ENCODE assay signal across 21 mouse cellular contexts in the genomic region with DNA sequence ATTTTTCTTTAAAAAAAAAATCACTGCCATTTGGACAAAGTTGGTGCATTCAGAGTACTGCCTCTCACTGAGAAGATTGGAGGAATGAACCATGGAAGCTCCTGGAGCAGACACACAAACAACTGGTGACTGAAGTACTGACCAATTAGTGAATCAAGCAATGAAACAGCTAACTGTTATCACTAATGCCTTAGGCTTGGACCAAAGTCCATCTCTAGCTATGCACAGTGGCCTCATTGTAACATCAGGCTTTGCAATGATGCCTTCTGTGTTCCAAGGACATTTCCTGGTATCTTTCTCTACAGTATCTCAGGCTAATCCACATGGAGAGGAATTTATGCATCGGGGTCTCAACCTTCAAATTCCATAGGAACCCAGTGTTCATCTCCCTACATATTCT.
DNase-seq lines count a peak whose midpoint lies in the region; ATAC-seq and TF ChIP-seq lines count a peak whose summit lies in the region.
"Had no signal": no experiment of that assay in that cellular context is flagged by ENCODE, and none has a peak within 500 bp of the region (broad histone marks: within the 10 kb centered on the region; RNA-seq: fewer than 3 reads in every experiment).

No protein-coding gene starts in this region.

- peak; percentile 64; the same call in 1 of the 2 replicates for ATAC-seq in intestine, embryonic 14.5 days (replicated peaks; ENCODE audit: low FRiP score, low TSS enrichment, low read depth)
- peak; percentile 93 for ATAC-seq in intestine, embryonic 15.5 days
- peak; percentile 98 for ATAC-seq in intestine, embryonic 16.5 days
- ATAC-seq in intestine, postnatal 0 days = peak; percentile 96
- no peak for ATAC-seq in granulocyte monocyte progenitor cell, adult 5-6 weeks (replicated peaks; ENCODE audit: poor library complexity, severe bottlenecking)
- ATAC-seq: activated CD4-positive, CD25-positive, alpha-beta regulatory T cell, adult 4 months; CD4-positive, CD25-positive, alpha-beta regulatory T cell, adult 4 months; Patski had no signal

- H3K4me2 ChIP-seq in intestine, embryonic 14.5 days (ENCODE audit: low read length) = no peak overlapping the region
- H3K4me2 ChIP-seq in intestine, embryonic 15.5 days (replicated peaks) = no peak overlapping the region
- no peak overlapping the region for H3K4me2 ChIP-seq in intestine, embryonic 16.5 days (ENCODE audit: low read depth, low read length)
- no peak overlapping the region for H3K4me2 ChIP-seq in intestine, postnatal 0 days (replicated peaks; ENCODE audit: low read depth)

- intact Hi-C loops in left cerebral cortex, postnatal 36 days (cut with DNase I) = no loop called here

- no peak overlapping the region for H3K27ac ChIP-seq in intestine, embryonic 14.5 days (ENCODE audit: low read depth)
- H3K27ac ChIP-seq in intestine, embryonic 15.5 days = no peak overlapping the region
- no peak overlapping the region for H3K27ac ChIP-seq in intestine, embryonic 16.5 days (ENCODE audit: low read length)
- no peak overlapping the region for H3K27ac ChIP-seq in intestine, postnatal 0 days (ENCODE audit: low read depth, low read length)

- TF ChIP-seq CTCF in intestine, postnatal 0 days (IDR thresholded peaks at IDR 0.05; ENCODE audit: low read depth) = no peak

- WGBS in intestine, embryonic 14.5 days = 72% methylated on average over 1 of the region's 1 CpGs
- WGBS in intestine, embryonic 15.5 days = 53% methylated on average over 1 of the region's 1 CpGs
- 50% methylated on average over 1 of the region's 1 CpGs for WGBS in intestine, embryonic 16.5 days
- 24% methylated on average over 1 of the region's 1 CpGs for WGBS in intestine, postnatal 0 days

- no peaks in the 10 kb centered on the region for H3K27me3 ChIP-seq in intestine, embryonic 14.5 days (replicated peaks; ENCODE audit: control insufficient read depth, insufficient read depth, low read length)
- H3K27me3 ChIP-seq in intestine, embryonic 15.5 days (replicated peaks) = no peaks in the 10 kb centered on the region
- H3K27me3 ChIP-seq in intestine, embryonic 16.5 days (replicated peaks; ENCODE audit: control insufficient read depth, insufficient read depth, low read length) = no peaks in the 10 kb centered on the region
- no peaks in the 10 kb centered on the region for H3K27me3 ChIP-seq in intestine, postnatal 0 days (replicated peaks; ENCODE audit: control insufficient read depth, insufficient read depth, low read length)
- H3K27me3 ChIP-seq: Patski had no signal

- no peaks in the 10 kb centered on the region for H3K9me3 ChIP-seq in intestine, embryonic 14.5 days (ENCODE audit: control insufficient read depth, low read length)
- H3K9me3 ChIP-seq in intestine, embryonic 15.5 days = no peaks in the 10 kb centered on the region
- no peaks in the 10 kb centered on the region for H3K9me3 ChIP-seq in intestine, embryonic 16.5 days (ENCODE audit: control insufficient read depth, low read length)
- H3K9me3 ChIP-seq in intestine, postnatal 0 days (ENCODE audit: control insufficient read depth) = no peaks in the 10 kb centered on the region

- no peak for DNase-seq in intestine, embryonic 14.5 days (ENCODE audit: low spot score)
- DNase-seq in ovary, postnatal 10 days (ENCODE audit: low spot score) = no peak
- no peak for DNase-seq in left cerebral cortex, postnatal 36 days (ENCODE audit: low spot score in 2 of 2)
- no peak for DNase-seq in urinary bladder, adult 2 months (ENCODE audit: low spot score)
- DNase-seq: adrenal gland, adult 2 months; adrenal gland, adult 8-10 months; adrenal gland, postnatal 10 days; adrenal gland, postnatal 14 days; adrenal gland, postnatal 25 days; adrenal gland, postnatal 36 days; B cell, adult 2 months; cerebellum, adult 11 months; cerebellum, adult 11-12 months had no signal

- no peak overlapping the region for H3K9ac ChIP-seq in intestine, embryonic 14.5 days (ENCODE audit: low read length)
- no peak overlapping the region for H3K9ac ChIP-seq in intestine, embryonic 15.5 days
- no peak overlapping the region for H3K9ac ChIP-seq in intestine, embryonic 16.5 days (ENCODE audit: low read depth, low read length)
- no peak overlapping the region for H3K9ac ChIP-seq in intestine, postnatal 0 days (ENCODE audit: low read depth, low read length)

- no peaks in the 10 kb centered on the region for H3K4me1 ChIP-seq in intestine, embryonic 14.5 days (replicated peaks; ENCODE audit: control insufficient read depth, insufficient read depth, low read length)
- H3K4me1 ChIP-seq in intestine, embryonic 15.5 days (replicated peaks) = no peaks in the 10 kb centered on the region
- no peaks in the 10 kb centered on the region for H3K4me1 ChIP-seq in intestine, embryonic 16.5 days (ENCODE audit: control insufficient read depth, insufficient read depth, low read length)
- H3K4me1 ChIP-seq in intestine, postnatal 0 days (replicated peaks; ENCODE audit: control insufficient read depth, insufficient read depth, low read length) = no peaks in the 10 kb centered on the region

- no peak overlapping the region for H3K4me3 ChIP-seq in intestine, embryonic 14.5 days (ENCODE audit: low read depth, low read length)
- H3K4me3 ChIP-seq in intestine, embryonic 15.5 days (replicated peaks) = no peak overlapping the region
- H3K4me3 ChIP-seq in intestine, embryonic 16.5 days (ENCODE audit: low read length) = no peak overlapping the region
- no peak overlapping the region for H3K4me3 ChIP-seq in intestine, postnatal 0 days (ENCODE audit: low read depth, low read length)

- no peaks in the 10 kb centered on the region for H3K36me3 ChIP-seq in intestine, embryonic 14.5 days (ENCODE audit: control insufficient read depth, insufficient read depth, low read length)
- no peaks in the 10 kb centered on the region for H3K36me3 ChIP-seq in intestine, embryonic 15.5 days
- no peaks in the 10 kb centered on the region for H3K36me3 ChIP-seq in intestine, embryonic 16.5 days (ENCODE audit: control insufficient read depth, insufficient read depth, low read length)
- no peaks in the 10 kb centered on the region for H3K36me3 ChIP-seq in intestine, postnatal 0 days (ENCODE audit: control insufficient read depth, insufficient read depth)
- H3K36me3 ChIP-seq: G1E had no signal
